Mouse (Mus musculus) activated CD4-positive, CD25-positive, alpha-beta regulatory T cell, adult 4 months (primary cell): ENCODE data around the gene Krt72. TPM values are rescaled to one million over a fixed set of nuclear protein-coding genes. Genes with fewer than 3 reads are reported as not detected.

ENCODE experiments used
- ATAC-seq: one replicate; pipeline ENCODE4 v1.8.0; 2017
- polyA plus RNA-seq, 2 experiments: library from polyadenylated mRNA; unstranded; fragments of 100-300 nt; shearing (Covaris generic); gene quantifications; one replicate each; pipeline ENCODE4 v1.2.1; 2017

Krt72 gene
- polyA plus RNA-seq: not detected

DNA sequence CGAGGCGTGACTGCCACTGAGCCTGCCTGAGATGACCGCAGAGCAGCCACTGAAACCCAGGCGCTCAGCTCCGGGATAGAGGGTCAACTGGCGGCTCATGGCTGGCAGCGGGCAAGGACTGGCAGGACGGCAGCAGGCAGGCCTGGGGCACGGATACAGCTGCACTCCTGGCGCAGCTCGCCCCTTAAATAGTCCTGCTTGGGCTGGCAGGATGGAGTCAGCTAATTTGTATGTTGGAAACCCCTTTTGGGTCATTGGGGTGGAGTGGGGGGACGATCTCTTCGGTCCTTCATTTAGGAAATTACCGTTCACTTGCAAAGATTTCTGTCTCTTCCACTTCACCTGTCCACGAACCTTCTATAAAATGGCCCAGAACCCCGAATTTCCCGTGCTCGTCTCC, at the start of gene Krt72:
Gene Krt72 (minus strand): TSS at position 101 of the 400 bp plus-strand sequence.
- ATAC-seq: no peak

DNA sequence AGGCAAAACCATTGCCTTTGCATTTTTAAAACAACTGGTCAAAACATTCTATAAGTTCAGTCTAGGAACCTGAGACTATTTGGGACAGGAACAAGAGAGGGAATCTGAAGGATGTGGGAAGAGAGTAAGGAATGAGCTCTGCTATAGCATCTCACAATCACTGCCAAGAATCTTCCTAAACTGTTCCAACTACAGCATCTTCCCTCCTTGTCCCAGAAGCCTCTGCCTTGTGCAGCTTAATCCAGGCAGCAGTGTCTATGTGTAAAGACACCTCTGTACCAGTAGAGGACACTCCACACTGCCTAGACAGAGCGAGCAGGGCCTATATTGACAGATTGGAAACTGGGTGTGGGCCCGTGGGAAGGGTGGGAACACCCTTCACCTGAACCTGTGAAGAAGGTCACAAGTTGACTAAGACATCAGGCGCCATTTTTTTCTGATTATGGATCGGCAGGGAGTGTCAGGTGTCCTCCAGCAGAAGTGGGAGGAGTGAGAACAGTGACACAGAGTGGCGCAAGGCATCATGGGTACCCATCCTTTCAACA, 48.6 kb upstream of the Krt72 start:
- no peak for ATAC-seq

- ATAC-seq: no peak
These were observed 46.9 kb upstream of the Krt72 start for GRCm38 (mm10) chr15:101833131-101833530.

- no peak for ATAC-seq
These were observed 43.2 kb upstream of the Krt72 start for GRCm38 (mm10) chr15:101829441-101829840.

- ATAC-seq: no peak
These were observed 35.5 kb upstream of the Krt72 start for GRCm38 (mm10) chr15:101821786-101822185.

GRCm38 (mm10) chr15:101817875-101818274, 31.6 kb upstream of the Krt72 start, which contains the start of gene Krt2:
TSS of gene Krt2 (minus strand) at chr15:101818169.
- no peak for ATAC-seq

GRCm38 (mm10) chr15:101803052-101803822, 17.0 kb upstream of the Krt72 start:
- ATAC-seq: no peak

- no peak for ATAC-seq
These were observed 16.1 kb upstream of the Krt72 start, which contains the start of gene Krt73 for GRCm38 (mm10) chr15:101802296-101802835. TSS of gene Krt73 (minus strand) at chr15:101802346.

DNA sequence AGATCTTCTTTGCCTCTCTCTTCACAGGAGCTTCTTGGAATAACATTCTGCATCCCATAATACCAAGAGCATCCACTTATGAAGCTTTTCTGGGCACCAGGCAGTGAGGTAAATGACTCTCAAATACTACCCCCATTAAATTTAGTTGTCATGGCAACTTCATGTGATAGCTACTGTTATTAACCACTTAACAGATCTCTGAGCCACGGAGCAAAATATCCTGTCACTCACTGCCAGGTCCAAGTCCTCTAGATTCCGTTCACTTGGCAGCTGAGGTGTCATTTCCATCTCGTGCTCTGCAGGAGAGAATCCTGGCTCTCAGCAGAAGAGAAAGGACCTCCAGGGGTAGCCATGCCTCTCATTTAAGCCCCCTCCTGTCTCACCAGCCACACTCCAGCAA, 4.6 kb upstream of the Krt72 start:
- ATAC-seq: no peak

DNA sequence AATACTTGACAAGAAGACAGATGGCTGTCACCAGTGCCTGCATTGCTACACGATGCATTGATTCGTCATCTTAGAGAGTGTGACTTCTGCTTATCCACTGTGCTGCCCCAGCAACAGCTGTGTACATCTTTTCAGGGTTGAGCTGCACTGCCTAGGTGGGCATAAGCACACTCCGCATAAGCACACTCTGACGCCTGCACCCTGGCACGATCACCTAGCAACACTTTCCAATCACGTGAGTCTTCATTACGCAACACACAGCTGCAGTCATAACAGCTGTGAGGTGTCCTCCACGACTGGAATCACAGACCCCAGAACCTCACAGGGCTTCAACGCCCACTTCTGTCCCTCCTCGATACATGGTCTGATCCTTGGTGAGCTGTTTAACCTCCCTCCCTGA, 12.8 kb downstream of the Krt72 start:
- ATAC-seq: no peak

GRCm38 (mm10) chr15:101772711-101773081, 13.6 kb downstream of the Krt72 start:
- ATAC-seq: no peak

- no peak for ATAC-seq
These were observed 14.1 kb downstream of the Krt72 start for GRCm38 (mm10) chr15:101772080-101772710.

DNA sequence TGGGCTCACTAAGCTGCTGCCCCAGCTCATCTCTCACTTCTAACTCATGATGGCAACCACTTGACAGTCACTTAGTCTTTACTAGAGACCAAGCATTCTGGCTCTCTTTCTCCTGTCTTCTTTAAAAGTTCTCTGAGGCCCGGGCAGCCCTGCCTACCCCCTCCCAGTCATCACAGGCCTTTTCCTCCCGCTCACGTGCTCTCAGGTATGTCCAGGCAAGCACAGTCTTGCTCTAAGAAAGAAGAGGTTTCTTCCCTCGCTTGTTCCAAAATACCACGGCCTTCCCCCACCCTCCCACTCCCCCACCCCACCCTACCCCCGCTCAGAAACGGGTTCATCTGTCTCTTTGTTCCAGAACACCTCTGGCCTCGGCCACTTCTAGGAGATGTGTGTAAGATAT, 16.0 kb downstream of the Krt72 start:
- no peak for ATAC-seq

- no peak for ATAC-seq
These were observed 43.5 kb downstream of the Krt72 start, which contains the start of gene Krt71 for GRCm38 (mm10) chr15:101742711-101743110. TSS of gene Krt71 (minus strand) at chr15:101743109.

DNA sequence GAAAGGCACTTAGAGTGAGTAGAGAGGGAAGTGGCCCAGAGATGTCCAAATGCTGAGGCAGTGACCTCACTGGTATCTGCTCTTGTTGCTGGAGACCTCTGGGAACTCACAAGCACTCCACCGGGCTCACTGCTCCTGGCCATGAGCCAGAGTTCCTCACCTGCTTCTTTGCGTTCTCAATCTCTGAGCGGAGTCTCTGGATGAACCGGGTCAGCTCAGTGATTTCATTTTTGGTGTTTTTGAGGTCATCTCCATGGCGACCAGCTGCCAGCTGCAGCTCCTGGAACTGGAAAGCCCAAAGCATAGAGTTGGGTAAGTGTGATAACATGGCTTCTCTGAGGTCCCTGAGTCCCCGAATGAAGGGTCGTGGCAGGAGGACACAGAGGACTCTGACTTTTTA, 48.5 kb downstream of the Krt72 start:
- ATAC-seq: no peak

- no peak for ATAC-seq
These were observed 55.6 kb downstream of the Krt72 start for GRCm38 (mm10) chr15:101730653-101731052.

Other genes with a start within 250 kb of the Krt72 start
- not detected for gene Krt82, start 235.8 kb downstream of the Krt72 start, polyA plus RNA-seq
- gene Krt90, start 223.5 kb downstream of the Krt72 start, polyA plus RNA-seq: not detected
- under 1 TPM in 1 of 2 experiments, not detected in 1; 0.17 TPM for gene Krt75, start 212.6 kb downstream of the Krt72 start, polyA plus RNA-seq
- gene Gm5414, start 158.3 kb downstream of the Krt72 start, polyA plus RNA-seq: not detected
- gene Gm5478, start 139.1 kb downstream of the Krt72 start, polyA plus RNA-seq: not detected
- under 1 TPM in 1 of 2 experiments, not detected in 1; 0.24 TPM for gene Krt6b, start 106.2 kb downstream of the Krt72 start, polyA plus RNA-seq
- gene Krt6a, start 92.2 kb downstream of the Krt72 start, polyA plus RNA-seq: not detected
- not detected for gene Krt5, start 73.6 kb downstream of the Krt72 start, polyA plus RNA-seq
- not detected for gene Krt71, start 43.4 kb downstream of the Krt72 start, polyA plus RNA-seq
- gene Krt73, start 15.9 kb upstream of the Krt72 start, polyA plus RNA-seq: not detected
- not detected for gene Krt2, start 31.7 kb upstream of the Krt72 start, polyA plus RNA-seq
- not detected for gene Krt1, start 64.3 kb upstream of the Krt72 start, polyA plus RNA-seq
- gene Krt77, start 83.2 kb upstream of the Krt72 start, polyA plus RNA-seq: not detected
- gene Krt76, start 106.5 kb upstream of the Krt72 start, polyA plus RNA-seq: not detected
- gene Krt4, start 138.3 kb upstream of the Krt72 start, polyA plus RNA-seq: not detected
- gene Krt79, start 153.9 kb upstream of the Krt72 start, polyA plus RNA-seq: not detected
- not detected for gene Krt78, start 167.8 kb upstream of the Krt72 start, polyA plus RNA-seq
- gene Krt8, start 218.0 kb upstream of the Krt72 start, polyA plus RNA-seq: not detected
- not detected for gene Krt18, start 241.7 kb upstream of the Krt72 start, polyA plus RNA-seq